Comparison of ENCODE assay signal across 8 mouse cellular contexts in genomic region chr5:92434070-92434469, GRCm38 (mm10). TPM values are rescaled to one million over a fixed set of nuclear protein-coding genes. Genes with fewer than 3 reads are reported as not detected.
DNase-seq lines count a peak whose midpoint lies in the region; ATAC-seq and TF ChIP-seq lines count a peak whose summit lies in the region.

No protein-coding gene starts in this region.

- no peak for TF ChIP-seq POLR2A in thymus, adult 2 months (IDR thresholded peaks at IDR 0.05; ENCODE audit: control insufficient read depth, extremely low read depth, insufficient read depth, low read length, poor library complexity)

- no peak for TF ChIP-seq CTCF in thymus, adult 2 months (IDR thresholded peaks at IDR 0.05; ENCODE audit: borderline replicate concordance, control insufficient read depth, extremely low read depth, insufficient read depth, low read length, poor library complexity)

- ATAC-seq in stomach, embryonic 15.5 days (ENCODE audit: insufficient read depth, low FRiP score, low read depth) = no peak

- no peak overlapping the region for H3K27ac ChIP-seq in thymus, adult 2 months (ENCODE audit: control insufficient read depth, insufficient read depth, low read length)
- peak overlapping the region; percentile 97 for H3K27ac ChIP-seq in limb, embryonic 10.5 days
- H3K27ac ChIP-seq in stomach, embryonic 15.5 days = peak overlapping the region; percentile 85; the same call in 1 of the 2 replicates

- no peaks in the 10 kb centered on the region for H3K9me3 ChIP-seq in limb, embryonic 10.5 days (replicated peaks)
- no peaks in the 10 kb centered on the region for H3K9me3 ChIP-seq in stomach, embryonic 15.5 days

- 2% methylated on average over 12 of the region's 12 CpGs for WGBS in thymus, adult 2 months
- WGBS in limb, embryonic 10.5 days = under 1% methylated on average over 12 of the region's 12 CpGs
- 1% methylated on average over 12 of the region's 12 CpGs for WGBS in stomach, embryonic 15.5 days

- peaks cover 5% of the 10 kb centered on the region; the same call in 1 of the 2 replicates for H3K4me1 ChIP-seq in thymus, adult 2 months (replicated peaks; ENCODE audit: control insufficient read depth, insufficient read depth, low read length)
- peaks cover 13% of the 10 kb centered on the region for H3K4me1 ChIP-seq in limb, embryonic 10.5 days
- H3K4me1 ChIP-seq in stomach, embryonic 15.5 days = no peaks in the 10 kb centered on the region

- intact Hi-C loops in left cerebral cortex, postnatal 10 days (cut with DNase I) = loop anchor here (2.0 kb wide), 1 partner anchor 71 kb away; no protein-coding TSS in a partner anchor

- peak overlapping the region; percentile 81 for H3K4me2 ChIP-seq in stomach, embryonic 15.5 days

- no peaks in the 10 kb centered on the region for H3K27me3 ChIP-seq in thymus, adult 2 months (ENCODE audit: control insufficient read depth, insufficient read depth, low read length)
- H3K27me3 ChIP-seq in limb, embryonic 10.5 days (ENCODE audit: low read depth, poor library complexity, severe bottlenecking) = no peaks in the 10 kb centered on the region
- no peaks in the 10 kb centered on the region for H3K27me3 ChIP-seq in stomach, embryonic 15.5 days (replicated peaks)

- peak; percentile 13 to 16 for DNase-seq in cerebellum, postnatal 10 days
- DNase-seq in cerebellum, adult 9-10 months = no peak
- DNase-seq in thymus, adult 2 months = no peak
- DNase-seq in thymus, postnatal 0 days (ENCODE audit: low spot score) = no peak
- DNase-seq in limb, embryonic 10.5 days (ENCODE audit: low spot score) = peak; percentile 37
- no peak for DNase-seq in left cerebral cortex, postnatal 10 days (ENCODE audit: extremely low spot score in 1 of 2, low spot score in 2 of 2)
- no peak for DNase-seq in urinary bladder, adult 18-20 months (ENCODE audit: low spot score in 2 of 2)

- peak overlapping the region; percentile 89 for H3K9ac ChIP-seq in stomach, embryonic 15.5 days

- peak overlapping the region; percentile 69 for H3K4me3 ChIP-seq in thymus, adult 2 months (ENCODE audit: control insufficient read depth, insufficient read depth, low read length)
- peak overlapping the region; percentile 99 for H3K4me3 ChIP-seq in limb, embryonic 10.5 days
- H3K4me3 ChIP-seq in stomach, embryonic 15.5 days (replicated peaks) = peak overlapping the region; percentile 99

- peaks cover 6% of the 10 kb centered on the region for H3K36me3 ChIP-seq in thymus, adult 2 months (ENCODE audit: control insufficient read depth, insufficient read depth, low read length)
- peaks cover 18% of the 10 kb centered on the region for H3K36me3 ChIP-seq in limb, embryonic 10.5 days
- no peaks in the 10 kb centered on the region for H3K36me3 ChIP-seq in stomach, embryonic 15.5 days

RNA-seq across cellular contexts. Expression of gene Nup54, which starts 0.9 kb away (rescaled TPM):
- polyA plus RNA-seq in thymus, adult 2 months (2012; rRNA removed) = 26.9 and 34.6 TPM in 2 replicates
- polyA plus RNA-seq in thymus, postnatal 0 days (2015; fragmentation: Nextera tagmentation; extraction: Ambion mirVana) = 44.2 and 44.6 TPM in 2 replicates
- polyA plus RNA-seq in limb, embryonic 10.5 days (2016; fragmentation: Nextera tagmentation; extraction: Ambion mirVana) = 76.6 and 81.9 TPM in 2 replicates
- polyA plus RNA-seq in stomach, embryonic 15.5 days (2015; fragmentation: Nextera tagmentation; extraction: Ambion mirVana) = 42.8 and 43.5 TPM in 2 replicates
- total RNA-seq in left cerebral cortex, postnatal 10 days (2021) = 10 to 100 TPM; 38.0 to 41.7 TPM

Comparison
In these comparisons a context has a peak if more than half of its experiments do, and no peak if none do; other contexts are left out.
1. DNase-seq: peak in cerebellum, postnatal 10 days (2 of 2) and limb, embryonic 10.5 days (single experiment); none in cerebellum, adult 9-10 months (single experiment), thymus, adult 2 months (single experiment), thymus, postnatal 0 days (single experiment), left cerebral cortex, postnatal 10 days (0 of 2) and urinary bladder, adult 18-20 months (0 of 2).
2. Peak in every context shown above with its lines, with median percentiles within 50 percentile points of each other: H3K4me3 ChIP-seq.